Mouse (Mus musculus): ENCODE results near the gene Ephb3. TPM values are rescaled to one million over a fixed set of nuclear protein-coding genes. Genes with fewer than 3 reads are reported as not detected.
A peak's percentile ranks its signal among the peaks of the same experiment; 100 is the strongest.

The Ephb3 gene
- polyA plus RNA-seq, 1 experiment from 2014 or later: 3.1 TPM

DNA sequence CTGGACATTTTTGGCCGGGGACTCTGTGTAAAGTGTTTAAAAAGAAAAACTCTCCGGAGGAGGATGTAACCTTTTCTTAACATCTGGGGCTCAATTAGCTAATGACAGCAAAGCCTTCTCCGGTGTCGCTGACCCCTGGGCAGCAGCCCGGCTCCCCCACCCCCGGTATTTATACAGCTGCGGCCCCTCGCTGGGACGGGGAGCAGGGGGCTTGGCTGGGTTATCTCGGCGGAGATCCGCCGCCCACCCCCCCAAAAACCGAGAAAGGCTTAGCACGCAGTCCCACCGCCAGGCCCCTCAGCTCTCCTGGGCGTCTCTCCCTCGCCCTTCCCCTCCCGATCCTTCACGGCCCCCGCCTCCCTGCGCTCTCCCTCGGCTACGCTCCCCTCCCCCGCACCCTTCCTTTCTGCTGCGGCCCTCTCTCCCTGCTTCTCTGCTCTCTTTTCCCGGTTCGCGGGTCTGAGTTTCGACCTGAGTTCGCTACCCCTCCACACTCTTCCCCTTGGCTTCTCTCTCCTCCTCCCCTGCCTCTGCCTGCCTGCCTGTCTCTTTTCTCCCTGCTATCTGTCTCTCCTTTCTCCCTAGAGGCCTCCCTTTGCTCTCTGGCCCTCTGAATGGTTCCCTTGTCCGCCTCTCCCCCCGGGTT lies 42.0 kb downstream of the Ephb3 start:
- Histone ChIP-seq H3K9ac (ENCODE audit: low read length) (peak overlapping the region; percentile 53), H3K36me3 (ENCODE audit: control insufficient read depth, insufficient read depth, low read length) (no peaks in the 10 kb centered on the region), H3K4me3 (ENCODE audit: low read depth, low read length) (peak overlapping the region; percentile 32), H3K27me3 (replicated peaks; ENCODE audit: control insufficient read depth, insufficient read depth, low read length) (peaks cover 19% of the 10 kb centered on the region), H3K9me3 (replicated peaks; ENCODE audit: control insufficient read depth, low read length) (no peaks in the 10 kb centered on the region), H3K27ac (ENCODE audit: low read depth, low read length) (no peak overlapping the region), H3K4me2 (ENCODE audit: low read length) (peak overlapping the region; percentile 59), H3K4me1 (ENCODE audit: control insufficient read depth, insufficient read depth, low read length) (peaks cover 13% of the 10 kb centered on the region)
- ATAC-seq (peak; percentile 58), DNase-seq (ENCODE audit: low spot score) (peak; percentile 57)
- WGBS: 2% methylated on average over 33 of the region's 33 CpGs

DNA sequence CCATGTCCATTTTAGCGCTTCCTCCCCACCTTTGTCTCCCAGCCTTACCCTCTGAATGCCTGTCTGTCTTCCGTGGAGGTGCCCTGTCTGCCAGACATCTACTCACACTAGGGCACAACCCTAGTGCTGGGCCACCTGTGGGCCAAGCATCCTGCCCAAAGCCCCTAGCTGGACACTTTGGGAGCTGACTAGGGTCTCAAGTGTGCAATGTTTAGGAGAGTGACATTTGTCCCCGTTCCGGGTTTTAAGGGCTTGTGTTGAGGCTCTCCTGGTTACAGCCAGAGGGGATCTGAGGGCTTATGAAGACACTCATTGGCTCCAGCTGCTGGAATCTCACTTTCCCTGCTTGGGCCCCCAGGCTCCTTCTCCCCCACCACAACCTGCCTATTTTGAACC lies 42.5 kb downstream of the Ephb3 start:
- WGBS: 5% methylated on average over 4 of the region's 4 CpGs
- Histone ChIP-seq H3K9me3 (replicated peaks; ENCODE audit: control insufficient read depth, low read length) (no peaks in the 10 kb centered on the region), H3K4me2 (ENCODE audit: low read length) (peak overlapping the region; percentile 59; the same call in 1 of the 2 replicates), H3K36me3 (ENCODE audit: control insufficient read depth, insufficient read depth, low read length) (no peaks in the 10 kb centered on the region), H3K27ac (ENCODE audit: low read depth, low read length) (no peak overlapping the region), H3K4me3 (ENCODE audit: low read depth, low read length) (no peak overlapping the region), H3K9ac (ENCODE audit: low read length) (peak overlapping the region; percentile 53; the same call in 1 of the 2 replicates), H3K4me1 (ENCODE audit: control insufficient read depth, insufficient read depth, low read length) (peaks cover 13% of the 10 kb centered on the region), H3K27me3 (replicated peaks; ENCODE audit: control insufficient read depth, insufficient read depth, low read length) (peaks cover 19% of the 10 kb centered on the region)
- DNase-seq (ENCODE audit: low spot score) (no peak), ATAC-seq (0 out of 2 replicates have a peak, but pooled peaks have one; percentile 1)

DNA sequence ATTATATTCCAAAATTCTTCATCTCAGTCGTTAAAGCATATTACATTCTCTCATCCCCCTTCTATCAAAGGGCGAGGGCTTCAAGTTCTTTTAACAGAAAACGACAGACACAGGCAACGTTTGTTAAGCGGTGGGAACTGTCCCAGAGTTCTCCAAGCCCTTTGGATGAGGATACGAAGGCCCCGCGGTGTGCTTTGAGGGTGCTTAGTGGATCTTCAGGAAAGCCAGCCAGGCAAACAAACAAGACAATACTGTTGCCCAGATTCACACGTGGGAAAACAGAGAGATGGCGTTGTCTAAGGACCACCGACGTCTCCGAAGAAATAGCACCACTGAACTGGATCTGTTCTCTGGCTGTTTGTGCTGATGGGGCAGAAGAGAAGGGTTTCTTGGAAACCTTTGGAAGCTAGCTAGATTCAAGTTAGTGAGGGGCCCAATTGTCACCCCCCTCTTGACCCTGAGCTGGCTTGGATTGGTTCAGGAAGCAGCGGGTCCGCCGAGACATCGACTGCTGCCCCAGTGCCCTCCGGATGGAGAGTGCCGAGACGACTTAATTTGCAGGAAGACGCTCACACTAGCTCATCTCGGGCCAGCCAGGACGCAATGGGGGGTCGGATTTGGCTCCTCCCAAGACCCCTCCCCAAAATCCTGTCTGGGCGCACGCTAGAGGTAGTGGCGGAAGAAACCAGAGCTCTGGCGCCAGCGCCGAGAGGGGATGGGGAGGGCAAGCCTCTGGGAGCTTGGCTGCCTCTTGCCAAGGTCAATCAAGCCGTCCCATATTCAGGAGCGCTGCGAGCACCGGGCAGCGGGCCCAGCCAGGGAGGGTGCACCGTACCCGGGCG lies 43.5 kb downstream of the Ephb3 start:
- Histone ChIP-seq H3K4me2 (ENCODE audit: low read length) (peak overlapping the region; percentile 58), H3K9ac (ENCODE audit: low read length) (no peak overlapping the region; the same call in 1 of the 2 replicates), H3K36me3 (ENCODE audit: control insufficient read depth, insufficient read depth, low read length) (no peaks in the 10 kb centered on the region), H3K4me1 (ENCODE audit: control insufficient read depth, insufficient read depth, low read length) (peaks cover 13% of the 10 kb centered on the region), H3K4me3 (ENCODE audit: low read depth, low read length) (peak overlapping the region; percentile 27), H3K27me3 (replicated peaks; ENCODE audit: control insufficient read depth, insufficient read depth, low read length) (peaks cover 19% of the 10 kb centered on the region), H3K9me3 (replicated peaks; ENCODE audit: control insufficient read depth, low read length) (no peaks in the 10 kb centered on the region), H3K27ac (ENCODE audit: low read depth, low read length) (no peak overlapping the region)
- 3% methylated on average over 38 of the region's 38 CpGs for WGBS
- DNase-seq (ENCODE audit: low spot score) (peak; percentile 67), ATAC-seq (peak; percentile 42; the same call in 1 of the 2 replicates)

DNA sequence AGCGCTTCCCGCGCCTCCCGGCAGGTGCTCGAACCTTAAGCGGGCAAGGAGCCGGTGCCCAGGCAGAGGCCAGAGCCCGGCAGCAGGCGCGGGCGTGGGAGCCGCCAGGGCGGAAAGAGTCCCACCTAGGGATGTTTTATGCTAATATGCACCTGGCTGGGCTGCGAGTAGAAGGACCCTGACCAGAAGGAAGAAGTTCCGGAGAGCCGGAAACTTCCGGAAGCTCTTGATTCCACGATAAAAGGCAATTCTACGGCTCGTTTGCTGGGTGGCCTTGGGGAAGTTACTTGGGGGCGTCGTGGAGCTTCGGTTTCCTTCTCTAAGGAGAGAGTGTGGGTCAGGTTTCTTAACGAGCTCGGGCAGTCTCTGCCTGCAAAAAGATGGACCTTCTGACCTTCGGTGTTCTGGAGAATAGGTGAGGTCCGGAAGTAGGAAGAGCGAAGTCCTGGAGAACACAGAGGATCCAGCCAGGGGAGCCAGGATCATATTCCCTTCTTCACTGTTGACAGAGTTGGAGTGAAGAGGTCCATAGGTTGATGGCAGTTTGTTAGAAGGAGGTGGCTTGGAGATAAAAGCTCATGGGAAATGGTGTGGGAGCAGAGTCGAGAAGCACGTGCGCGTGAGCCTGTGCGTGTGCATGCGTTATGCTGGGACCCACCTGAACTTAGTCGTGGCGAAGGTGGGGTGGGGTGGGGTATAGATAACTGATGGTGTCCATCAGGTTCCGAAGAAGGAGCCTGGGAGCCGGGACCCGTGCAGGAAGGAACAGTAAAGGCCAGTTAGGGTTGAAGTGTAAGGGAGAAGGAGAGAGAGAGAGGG lies 44.4 kb downstream of the Ephb3 start:
- H3K4me2 ChIP-seq (ENCODE audit: low read length): peak overlapping the region; percentile 58
- H3K9me3 ChIP-seq (replicated peaks; ENCODE audit: control insufficient read depth, low read length): no peaks in the 10 kb centered on the region
- 8% methylated on average over 39 of the region's 39 CpGs for WGBS
- H3K27ac ChIP-seq (ENCODE audit: low read depth, low read length): no peak overlapping the region
- peaks cover 13% of the 10 kb centered on the region for H3K4me1 ChIP-seq (ENCODE audit: control insufficient read depth, insufficient read depth, low read length)
- DNase-seq (ENCODE audit: low spot score) (no peak), ATAC-seq (no peak)
- peak overlapping the region; percentile 27 for H3K4me3 ChIP-seq (ENCODE audit: low read depth, low read length)
- peaks cover 19% of the 10 kb centered on the region for H3K27me3 ChIP-seq (replicated peaks; ENCODE audit: control insufficient read depth, insufficient read depth, low read length)
- no peak overlapping the region; the same call in 1 of the 2 replicates for H3K9ac ChIP-seq (ENCODE audit: low read length)
- no peaks in the 10 kb centered on the region for H3K36me3 ChIP-seq (ENCODE audit: control insufficient read depth, insufficient read depth, low read length)

DNA sequence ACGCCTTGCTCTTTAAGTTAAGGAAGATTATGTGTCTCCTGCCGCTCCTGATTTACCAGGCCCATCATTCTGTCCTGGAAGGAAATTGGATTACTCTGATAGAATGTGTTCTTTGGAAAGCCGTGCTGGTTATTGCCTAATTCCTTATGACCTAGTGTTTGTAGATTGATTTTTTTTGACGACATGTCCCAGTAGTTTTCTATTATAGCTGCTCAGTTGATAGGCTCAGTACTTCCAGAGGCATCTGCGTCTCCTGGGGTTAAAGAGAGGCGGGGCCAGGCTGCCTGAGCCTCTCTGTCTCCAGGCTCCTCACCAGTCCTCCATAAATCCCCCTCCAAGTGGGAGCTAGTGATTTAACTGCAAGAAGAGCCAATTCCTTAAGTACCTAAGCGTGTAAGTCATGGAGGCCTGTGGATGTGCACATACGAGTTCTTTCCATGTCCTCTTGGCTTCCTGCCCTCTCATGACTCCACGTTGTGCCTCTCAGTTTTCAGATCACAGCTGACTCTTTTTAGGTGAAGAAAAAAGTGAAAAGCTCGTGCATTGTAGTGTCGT lies 47.9 kb downstream of the Ephb3 start:
- Histone ChIP-seq H3K9me3 (replicated peaks; ENCODE audit: control insufficient read depth, low read length) (no peaks in the 10 kb centered on the region), H3K9ac (ENCODE audit: low read length) (no peak overlapping the region), H3K4me3 (ENCODE audit: low read depth, low read length) (no peak overlapping the region), H3K27ac (ENCODE audit: low read depth, low read length) (no peak overlapping the region), H3K4me2 (ENCODE audit: low read length) (no peak overlapping the region), H3K27me3 (replicated peaks; ENCODE audit: control insufficient read depth, insufficient read depth, low read length) (peaks cover 11% of the 10 kb centered on the region), H3K4me1 (ENCODE audit: control insufficient read depth, insufficient read depth, low read length) (0 out of 2 replicates have a peak, but pooled peaks cover 4% of the 10 kb centered on the region), H3K36me3 (ENCODE audit: control insufficient read depth, insufficient read depth, low read length) (no peaks in the 10 kb centered on the region)
- DNase-seq (ENCODE audit: low spot score) (no peak), ATAC-seq (no peak)
- 51% methylated on average over 11 of the region's 11 CpGs for WGBS

DNA sequence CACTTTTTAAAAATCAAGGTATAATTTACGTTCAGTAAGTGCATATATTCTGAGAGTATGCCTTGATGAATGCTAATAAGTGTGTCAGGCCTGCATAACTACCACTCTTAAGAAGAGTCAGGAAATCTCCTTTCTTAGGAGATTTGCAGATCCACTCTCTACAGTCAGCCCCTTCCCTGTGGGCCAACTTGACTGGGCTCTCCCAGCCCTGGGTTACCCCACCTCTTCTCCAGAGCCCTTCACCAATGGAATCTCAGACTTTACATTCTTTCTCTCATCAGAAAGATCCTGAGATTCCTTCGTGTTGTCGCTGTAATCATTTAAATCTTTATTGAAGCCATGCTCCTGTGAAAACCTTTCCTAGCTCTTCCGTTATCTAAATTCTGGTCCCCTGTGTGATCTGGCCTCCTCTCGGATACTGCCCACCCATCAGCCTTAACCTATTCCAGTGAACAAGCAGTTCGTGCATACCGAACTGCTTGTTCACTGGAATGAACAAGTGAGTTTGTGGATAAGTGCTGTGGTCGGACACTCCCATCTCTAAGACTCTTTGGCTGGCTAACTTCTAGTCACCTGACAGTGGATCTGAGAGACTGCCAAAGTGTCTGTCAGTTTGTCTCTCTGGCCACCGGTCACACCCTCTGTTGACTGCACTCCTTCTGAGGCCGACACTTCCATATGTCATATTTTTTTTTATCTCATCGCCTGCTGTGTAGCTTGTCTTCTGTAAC lies 51.2 kb downstream of the Ephb3 start:
- Histone ChIP-seq H3K27me3 (replicated peaks; ENCODE audit: control insufficient read depth, insufficient read depth, low read length) (no peaks in the 10 kb centered on the region), H3K4me2 (ENCODE audit: low read length) (no peak overlapping the region), H3K4me3 (ENCODE audit: low read depth, low read length) (no peak overlapping the region), H3K27ac (ENCODE audit: low read depth, low read length) (no peak overlapping the region), H3K4me1 (ENCODE audit: control insufficient read depth, insufficient read depth, low read length) (no peaks in the 10 kb centered on the region), H3K9me3 (replicated peaks; ENCODE audit: control insufficient read depth, low read length) (no peaks in the 10 kb centered on the region), H3K36me3 (ENCODE audit: control insufficient read depth, insufficient read depth, low read length) (no peaks in the 10 kb centered on the region), H3K9ac (ENCODE audit: low read length) (no peak overlapping the region)
- 91% methylated on average over 11 of the region's 11 CpGs for WGBS
- DNase-seq (ENCODE audit: low spot score) (no peak), ATAC-seq (no peak)

DNA sequence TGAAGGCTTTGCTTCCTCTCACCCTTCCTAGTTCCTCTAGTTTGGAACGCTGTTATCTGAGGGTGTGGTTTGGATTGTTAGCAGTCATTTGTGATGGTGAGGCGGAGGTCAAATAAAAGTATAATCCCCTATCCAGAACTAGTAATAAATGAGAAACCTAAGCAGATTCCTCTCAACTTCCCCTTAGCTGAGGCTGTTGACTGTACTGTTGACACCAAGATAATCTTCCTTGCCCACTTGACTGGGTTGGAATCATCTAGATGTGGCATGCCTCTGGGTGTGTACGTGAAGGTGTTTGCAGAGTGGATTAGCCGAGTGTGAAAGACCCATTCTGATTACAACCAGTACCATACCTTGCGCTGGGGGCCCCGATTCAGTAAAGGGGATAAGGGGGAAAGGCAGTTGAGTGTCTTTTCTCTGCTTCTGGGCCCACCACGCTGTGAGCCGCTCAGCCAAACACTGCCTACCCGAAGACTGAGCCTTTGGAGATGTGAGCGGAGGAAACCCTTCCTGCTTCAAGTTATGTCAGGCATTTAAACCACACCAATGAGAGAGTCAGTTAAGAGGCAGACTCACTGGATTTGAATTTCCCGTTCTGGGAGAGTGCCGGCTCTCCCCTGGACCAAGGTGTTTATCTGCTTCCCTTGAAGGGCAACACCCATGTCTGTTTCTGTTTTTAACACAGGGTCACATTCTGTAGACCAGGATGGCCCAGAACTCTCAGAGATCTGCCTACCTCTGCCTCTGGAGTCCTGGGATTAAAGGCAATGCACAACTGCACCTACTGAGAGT lies 52.2 kb downstream of the Ephb3 start:
- no peak overlapping the region for H3K4me2 ChIP-seq (ENCODE audit: low read length)
- no peaks in the 10 kb centered on the region for H3K27me3 ChIP-seq (replicated peaks; ENCODE audit: control insufficient read depth, insufficient read depth, low read length)
- no peak overlapping the region for H3K4me3 ChIP-seq (ENCODE audit: low read depth, low read length)
- H3K9ac ChIP-seq (ENCODE audit: low read length): no peak overlapping the region
- no peak for ATAC-seq
- H3K9me3 ChIP-seq (replicated peaks; ENCODE audit: control insufficient read depth, low read length): no peaks in the 10 kb centered on the region
- H3K4me1 ChIP-seq (ENCODE audit: control insufficient read depth, insufficient read depth, low read length): no peaks in the 10 kb centered on the region
- no peak overlapping the region for H3K27ac ChIP-seq (ENCODE audit: low read depth, low read length)
- 92% methylated on average over 12 of the region's 12 CpGs for WGBS
- no peaks in the 10 kb centered on the region for H3K36me3 ChIP-seq (ENCODE audit: control insufficient read depth, insufficient read depth, low read length)
- no peak for DNase-seq (ENCODE audit: low spot score)

All from forebrain, embryonic 14.5 days (tissue).